Mouse (Mus musculus): ENCODE results near the gene Card9. TPM values are rescaled to one million over a fixed set of nuclear protein-coding genes. Genes with fewer than 3 reads are reported as not detected.

Card9 gene
- total RNA-seq, 2 experiments from 2014 or later = 0.44 to 0.82 TPM

- intact Hi-C loops (cut with DNase I) = no loop called here
- DNase-seq = no peak
These were observed 22.2 kb downstream of the Card9 start for GRCm38 (mm10) chr2:26338302-26339203.

DNA sequence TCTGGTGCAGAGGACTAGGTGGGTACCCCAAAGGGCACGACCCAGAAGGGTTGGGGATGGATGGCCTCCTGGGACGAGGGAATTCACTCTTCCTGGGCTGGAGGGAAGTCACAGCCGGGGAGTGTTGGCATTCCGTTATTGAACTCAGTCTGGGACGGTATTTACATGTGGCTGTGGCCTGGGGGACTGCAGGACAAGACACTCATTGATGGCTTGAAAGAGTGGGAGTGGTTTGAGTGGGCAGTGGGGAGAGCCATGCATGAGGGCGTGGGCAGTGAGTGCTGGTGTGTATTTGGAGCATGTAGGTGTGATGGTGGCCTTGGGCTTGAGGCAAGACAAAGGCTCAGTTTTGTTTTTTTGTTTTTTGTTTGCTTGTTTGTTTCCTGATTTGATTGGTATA, 30.0 kb downstream of the Card9 start:
- intact Hi-C loops (cut with DNase I) = no loop called here
- DNase-seq = no peak

DNA sequence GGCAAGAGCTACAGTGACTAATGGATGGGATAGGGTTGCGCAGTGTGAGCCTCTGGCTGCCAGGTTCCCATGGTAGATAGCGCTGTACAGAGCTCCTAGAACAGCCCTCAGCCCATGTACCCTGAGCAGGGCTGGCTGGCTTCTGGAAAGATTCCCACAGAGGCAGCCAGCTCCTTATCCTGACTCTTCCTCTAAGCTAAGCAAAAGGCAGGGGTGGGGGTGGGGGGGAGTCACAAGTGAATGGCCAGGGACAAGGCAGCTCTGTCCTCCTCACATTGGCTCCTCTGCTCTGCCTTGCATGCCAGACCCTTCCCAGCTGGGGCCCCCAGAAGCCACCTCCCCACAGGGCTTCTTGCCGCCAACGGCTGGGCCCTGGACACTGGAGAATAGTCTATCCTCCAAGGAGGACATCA, 30.7 kb downstream of the Card9 start:
- intact Hi-C loops (cut with DNase I) = no loop called here
- DNase-seq = no peak

- no peak for DNase-seq
- intact Hi-C loops (cut with DNase I) = loop anchor here (5.0 kb wide), 1 partner anchor 233 kb away; no protein-coding TSS in a partner anchor
These were observed 31.3 kb downstream of the Card9 start for GRCm38 (mm10) chr2:26329402-26329801.

- no peak for DNase-seq
- intact Hi-C loops (cut with DNase I) = loop anchor here (5.0 kb wide), 1 partner anchor 234 kb away; no protein-coding TSS in a partner anchor
These were observed 32.9 kb downstream of the Card9 start for GRCm38 (mm10) chr2:26327852-26328251.

- DNase-seq = peak in 1 of 2 experiments; percentile 42
- intact Hi-C loops (cut with DNase I) = loop anchor here (5.0 kb wide), 1 partner anchor 237 kb away; no protein-coding TSS in a partner anchor
These were observed 35.1 kb downstream of the Card9 start for GRCm38 (mm10) chr2:26325386-26326181.

DNA sequence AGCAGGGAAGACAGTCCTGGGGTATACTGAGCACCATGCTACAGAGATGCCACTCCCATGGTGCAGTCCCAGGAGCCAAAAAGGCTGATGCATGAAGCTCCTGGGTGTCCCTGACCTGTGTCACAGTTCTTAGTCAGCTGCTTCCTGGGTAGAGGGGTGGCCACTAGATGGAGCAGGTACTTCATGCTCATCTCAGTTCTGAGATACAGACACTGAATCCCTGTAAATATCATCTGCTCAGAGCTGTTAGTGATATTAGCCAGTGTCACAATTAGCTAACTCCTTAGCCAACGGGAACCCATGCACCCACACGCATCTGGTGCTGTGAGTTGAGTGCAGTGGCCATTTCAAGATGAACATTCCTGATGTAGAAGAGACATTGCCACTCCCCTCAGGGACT, 35.8 kb downstream of the Card9 start:
- intact Hi-C loops (cut with DNase I) = loop anchor here (5.0 kb wide), 1 partner anchor 237 kb away; no protein-coding TSS in a partner anchor
- DNase-seq = no peak

- intact Hi-C loops (cut with DNase I) = no loop called here
- DNase-seq = no peak
These were observed 37.0 kb downstream of the Card9 start for GRCm38 (mm10) chr2:26323589-26324325.

DNA sequence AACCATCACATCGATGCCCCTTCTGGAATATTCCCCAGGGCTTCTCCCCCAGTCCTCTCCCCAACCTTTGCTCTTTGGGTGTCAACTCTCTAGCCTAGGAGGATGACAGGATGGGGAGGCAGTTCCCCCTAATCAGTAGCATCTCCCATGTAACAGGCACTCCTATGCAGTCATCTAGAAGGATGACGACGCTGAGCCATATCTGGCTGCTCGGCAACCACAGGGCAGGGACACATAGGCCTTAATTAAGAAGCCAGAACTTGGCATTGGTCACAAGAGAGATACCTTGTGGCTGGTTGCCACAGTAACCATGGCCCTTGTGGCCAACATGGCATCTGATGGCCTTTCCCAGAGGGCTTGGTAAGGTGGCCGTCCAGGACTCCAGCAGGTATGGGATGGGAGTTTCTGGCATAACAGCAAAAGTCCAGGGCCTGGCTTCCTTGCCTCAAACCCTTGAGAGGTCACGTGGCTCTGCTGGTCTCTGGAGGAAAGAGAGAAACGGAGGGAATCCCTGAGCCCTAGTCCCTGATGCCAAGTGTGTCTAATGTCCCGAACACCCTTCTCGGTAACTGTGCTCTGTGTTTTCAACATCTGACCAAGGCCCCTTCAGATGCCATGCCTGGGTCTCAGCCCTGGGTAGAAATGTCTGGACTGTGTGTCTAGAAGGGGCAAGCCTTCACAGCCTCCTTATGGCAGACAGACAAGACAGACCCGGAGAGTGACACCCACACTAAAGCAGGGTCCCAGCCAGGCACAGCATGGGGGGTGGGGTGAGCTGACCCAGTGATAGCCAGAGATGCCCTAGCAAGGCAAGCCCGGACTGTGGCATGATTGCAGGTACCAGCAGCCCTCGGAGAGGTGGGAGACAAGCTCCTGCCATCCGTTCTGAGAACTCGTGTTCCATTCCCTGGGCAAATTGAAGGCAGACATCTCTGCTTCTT, 40.2 kb downstream of the Card9 start:
- intact Hi-C loops (cut with DNase I) = no loop called here
- DNase-seq = no peak

DNA sequence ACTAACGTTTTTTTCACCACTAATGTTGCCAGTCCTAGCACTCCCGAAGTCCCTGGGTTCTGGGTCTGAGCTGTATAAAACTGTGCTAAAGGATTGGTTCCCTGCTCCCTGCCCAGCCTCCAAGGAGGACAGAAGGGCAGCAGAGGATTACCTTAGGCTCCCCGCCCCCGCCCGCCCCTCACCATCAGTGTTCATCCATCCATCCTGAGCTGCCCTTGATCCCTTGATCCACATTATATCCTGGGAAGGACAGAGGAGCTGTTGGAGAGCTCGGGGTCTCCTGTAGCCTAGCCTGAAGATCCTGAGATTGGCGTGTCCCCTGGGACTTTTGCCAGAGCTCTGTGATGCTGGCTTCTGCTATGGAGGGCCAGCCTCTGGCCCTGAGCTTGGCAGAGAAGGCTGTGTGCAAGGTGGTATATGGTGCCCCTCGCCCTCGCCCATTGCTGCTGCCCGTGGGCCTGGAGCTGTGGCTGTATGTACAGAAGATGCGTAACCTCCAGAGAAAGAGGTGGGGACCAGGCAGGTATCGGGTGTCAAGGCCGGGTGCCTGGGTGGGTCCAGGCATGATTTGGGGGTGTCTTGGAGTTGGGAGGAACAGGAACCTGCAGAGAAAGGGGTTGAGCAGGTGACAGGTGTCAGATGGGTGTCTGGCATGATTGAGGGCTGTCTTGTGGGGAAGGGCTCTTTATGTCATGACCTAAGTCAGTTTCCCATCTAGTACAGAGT, 41.0 kb downstream of the Card9 start:
- no peak for DNase-seq
- intact Hi-C loops (cut with DNase I) = no loop called here

GRCm38 (mm10) chr2:26319109-26319508, 41.6 kb downstream of the Card9 start:
- DNase-seq = no peak
- intact Hi-C loops (cut with DNase I) = no loop called here

DNA sequence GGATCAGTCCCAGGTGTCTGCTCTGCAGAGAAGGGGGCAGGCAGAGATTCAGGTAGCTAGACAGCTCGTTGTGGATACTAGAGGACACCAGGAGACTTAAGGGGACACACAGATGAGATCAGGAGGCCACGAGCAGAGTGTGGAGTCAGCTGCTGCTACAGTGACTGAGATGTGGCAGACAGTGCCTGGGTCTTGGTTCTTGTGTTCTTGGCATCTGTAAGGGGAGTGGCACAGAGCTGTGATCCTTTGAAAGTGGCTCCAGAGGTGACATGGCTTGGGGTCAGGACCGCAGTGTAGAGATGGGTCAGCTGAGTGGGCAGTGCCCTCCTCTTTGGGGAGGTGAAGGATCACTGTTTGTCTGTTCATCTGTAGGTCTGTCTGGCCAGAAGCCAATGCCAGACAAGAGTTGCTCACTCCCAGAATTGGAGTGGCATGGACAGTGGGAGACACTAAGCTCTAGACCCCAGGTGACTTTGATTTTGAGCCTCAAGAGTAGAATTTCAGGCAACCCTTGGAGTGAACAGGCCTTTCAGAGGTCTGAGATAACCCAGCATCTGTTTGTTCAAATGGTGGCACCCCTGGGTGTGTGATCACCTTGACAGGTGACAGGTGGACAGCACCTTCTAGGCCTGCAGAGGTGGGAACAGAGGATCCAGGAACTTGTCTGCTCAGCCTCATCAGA, 42.6 kb downstream of the Card9 start:
- no peak for DNase-seq
- intact Hi-C loops (cut with DNase I) = no loop called here

DNA sequence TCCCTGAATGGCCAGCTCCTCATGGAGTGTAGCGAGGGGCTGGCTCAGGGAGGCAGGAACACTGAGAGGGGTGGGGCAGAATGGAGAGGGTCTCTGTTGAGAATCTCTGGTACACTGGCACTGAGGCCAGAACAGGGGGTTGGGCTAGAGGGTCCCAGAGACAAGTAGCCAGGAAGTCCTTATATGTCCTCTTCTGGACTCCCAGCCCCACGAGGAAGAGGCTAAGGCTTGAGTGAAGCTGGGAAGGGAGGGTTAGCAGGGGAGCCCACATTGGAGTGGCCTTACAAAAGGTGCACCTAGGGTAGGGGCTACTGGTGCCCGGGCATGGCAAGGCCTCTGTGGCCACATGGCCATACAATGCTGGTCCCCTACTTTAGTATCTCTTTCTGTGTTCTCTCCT, 43.3 kb downstream of the Card9 start:
- DNase-seq = no peak
- intact Hi-C loops (cut with DNase I) = no loop called here

DNA sequence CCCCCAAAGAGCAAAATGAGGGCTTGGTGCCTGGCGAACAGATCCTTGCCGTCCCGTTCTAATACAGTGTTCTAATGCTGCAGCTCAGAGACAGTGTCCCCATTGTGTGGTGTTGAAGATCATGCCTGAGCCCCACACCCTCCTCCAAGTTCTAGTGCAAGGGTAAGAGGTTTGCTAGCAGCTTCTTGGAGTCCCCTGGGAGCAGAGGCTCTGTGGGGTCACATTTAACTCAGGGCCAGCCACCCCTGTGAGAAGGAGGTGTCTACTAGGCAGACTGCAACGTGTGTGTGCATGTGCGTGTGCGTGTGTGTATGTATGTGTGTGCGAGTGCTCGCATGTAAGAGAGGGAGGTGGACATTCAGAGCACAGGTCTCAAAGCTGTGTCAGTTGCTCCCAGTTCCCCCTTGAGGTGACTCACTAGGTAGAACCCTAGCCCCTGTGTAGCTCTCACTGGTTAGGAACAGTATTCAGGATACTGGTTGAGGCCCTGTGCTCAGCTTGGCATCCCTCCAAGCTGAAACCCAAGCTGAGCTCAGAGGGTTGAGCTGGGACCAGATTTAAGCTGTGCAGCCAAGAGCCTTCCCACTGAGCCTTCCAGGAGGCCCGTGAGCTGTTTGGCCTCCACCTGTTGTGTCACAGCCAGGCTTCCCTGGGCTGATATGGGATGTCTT, 44.0 kb downstream of the Card9 start:
- no peak for DNase-seq
- intact Hi-C loops (cut with DNase I) = no loop called here

GRCm38 (mm10) chr2:26315925-26316311, 44.8 kb downstream of the Card9 start:
- intact Hi-C loops (cut with DNase I) = no loop called here
- peak in 1 of 2 experiments; percentile 49 for DNase-seq

- peak; percentile 76 to 83 for DNase-seq
- intact Hi-C loops (cut with DNase I) = no loop called here
These were observed 45.4 kb downstream of the Card9 start, which contains the start of gene Gpsm1 for GRCm38 (mm10) chr2:26315072-26315924. Gpsm1 (plus strand) TSS chr2:26315515.

All from gastrocnemius, postnatal 36 days (tissue).